Mouse (Mus musculus) layer of hippocampus, postnatal 14 days (tissue): ENCODE data around the gene Tnr. TPM values are rescaled to one million over a fixed set of nuclear protein-coding genes. Genes with fewer than 3 reads are reported as not detected.
"Not testable (repeated sequence)": the region's sequence is repeated elsewhere in the genome, so short reads cannot be mapped to it uniquely, and the experiment has no call there.

Experiments used
- DNase-seq, 2 experiments: peaks; one replicate each; pipeline ENCODE4 v3.0.0; 2021 to 2022; ENCODE audit warnings: low spot score in 2 of 2, mixed read lengths in 1 of 2
- total RNA-seq, 2 experiments: library from RNA; stranded (reverse); gene quantifications; 2 replicates each; pipeline ENCODE4 v1.2.3; 2021

Gene Tnr
- total RNA-seq, 2 experiments from 2014 or later, result 168 to 172 TPM

- DNase-seq, result no peak
These were observed 405.2 kb downstream of the Tnr start for GRCm38 (mm10) chr1:159928681-159929335.

- DNase-seq, result no peak
These were observed 408.5 kb downstream of the Tnr start for GRCm38 (mm10) chr1:159932092-159932491.

GRCm38 (mm10) chr1:159932598-159932997 is 409.0 kb downstream of the Tnr start:
- DNase-seq, result no peak

- no peak for DNase-seq
These were observed 414.9 kb downstream of the Tnr start for GRCm38 (mm10) chr1:159938449-159938848.

GRCm38 (mm10) chr1:159939335-159939734 is 415.8 kb downstream of the Tnr start:
- no peak for DNase-seq

GRCm38 (mm10) chr1:159953526-159953925 is 430.0 kb downstream of the Tnr start:
- DNase-seq, result no peak

- no peak for DNase-seq
These were observed 439.8 kb downstream of the Tnr start for GRCm38 (mm10) chr1:159963351-159963750.

GRCm38 (mm10) chr1:159966286-159966685 is 442.7 kb downstream of the Tnr start:
- DNase-seq, result not testable (repeated sequence)

GRCm38 (mm10) chr1:159968395-159968794 is 444.8 kb downstream of the Tnr start:
- DNase-seq, result no peak

GRCm38 (mm10) chr1:159977786-159978185 is 454.2 kb downstream of the Tnr start:
- no peak for DNase-seq

GRCm38 (mm10) chr1:159979096-159979495 is 455.5 kb downstream of the Tnr start:
- no peak for DNase-seq

GRCm38 (mm10) chr1:159980355-159980754 is 456.8 kb downstream of the Tnr start:
- no peak for DNase-seq
